Mouse (Mus musculus) E14TG2a.4 (cell line): ENCODE measurements around the gene Rnft2.

Source experiments
- CTCF ChIP-seq: conservative IDR thresholded peaks from 2 replicates; pipeline ENCODE4 v1.5.1; 2014; ENCODE audit warnings: low read length
- NANOG ChIP-seq: IDR thresholded peaks from 2 replicates; pipeline ENCODE4 v1.6.1; 2014; ENCODE audit warnings: borderline replicate concordance, low read length, mixed read lengths

DNA sequence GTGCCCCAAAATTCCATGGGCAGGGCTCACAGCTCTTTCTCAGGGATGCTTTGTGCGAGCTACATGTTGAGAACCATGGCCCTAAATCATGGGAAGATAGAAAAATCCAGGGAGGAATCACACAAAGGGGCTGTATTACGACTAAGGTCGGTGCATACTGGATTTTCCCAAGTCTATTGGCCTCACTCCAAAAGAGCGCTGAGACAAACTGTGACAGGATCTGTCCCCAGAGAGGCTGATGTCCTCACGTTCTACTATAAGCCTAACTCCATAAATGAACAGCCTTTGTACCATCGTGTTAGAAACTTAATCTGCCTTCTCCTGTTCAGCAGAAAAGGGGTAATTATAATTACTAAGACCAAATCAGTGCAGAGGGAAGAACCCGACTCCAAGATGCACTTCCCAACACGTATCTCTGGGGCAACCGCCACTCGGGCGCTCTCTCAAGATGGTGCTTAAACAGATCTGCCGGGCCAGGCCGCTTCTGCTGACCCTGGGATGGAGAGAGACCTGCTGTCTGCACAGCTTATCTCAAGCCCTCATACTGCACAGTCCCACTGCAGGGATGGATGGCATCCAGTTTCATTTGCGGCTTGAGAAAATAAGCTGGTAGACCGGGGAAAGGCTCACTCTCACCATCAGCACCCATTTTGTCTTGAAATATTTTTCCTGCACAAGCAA lies 98.8 kb downstream of the Rnft2 start:
- TF ChIP-seq CTCF: no peak
- TF ChIP-seq NANOG: no peak
